Mouse (Mus musculus) embryonic fibroblast, embryonic 13.5 days (primary cell): Measurements from ENCODE around the gene Olfr1044. TPM values are rescaled to one million over a fixed set of nuclear protein-coding genes. Genes with fewer than 3 reads are reported as not detected.
"Not testable (repeated sequence)": the region's sequence is repeated elsewhere in the genome, so short reads cannot be mapped to it uniquely, and the experiment has no call there.

Experiments used
- H3K27ac ChIP-seq: 2 replicates; pipeline ENCODE4 v1.5.1; 2012; ENCODE audit warnings: low read length, control low read depth, inconsistent platforms; ENCODE audit not compliant: insufficient read depth
- H3K4me1 ChIP-seq: 2 replicates; pipeline ENCODE4 v1.6.1; 2011; ENCODE audit warnings: low read length; ENCODE audit not compliant: control insufficient read depth, insufficient read depth
- H3K4me3 ChIP-seq: 2 replicates; pipeline ENCODE4 v1.5.1; 2011; ENCODE audit warnings: mild to moderate bottlenecking, control low read depth, low read length; ENCODE audit not compliant: insufficient read depth
- CTCF ChIP-seq: IDR thresholded peaks from 2 replicates; pipeline ENCODE4 v1.5.1; 2011; ENCODE audit warnings: mild to moderate bottlenecking, control low read depth, low read length, moderate library complexity, borderline replicate concordance; ENCODE audit not compliant: insufficient read depth
- POLR2A ChIP-seq: IDR thresholded peaks from 2 replicates; pipeline ENCODE4 v1.6.1; 2011; ENCODE audit warnings: low read depth, mild to moderate bottlenecking, control low read depth, low read length, moderate library complexity
- polyA plus RNA-seq: library from polyadenylated mRNA; stranded (reverse); fragments of >200 nt; gene quantifications from 2 replicates; pipeline ENCODE4 v1.2.4, GENCODE M21; 2011; ENCODE audit warnings: low read depth; ENCODE audit not compliant: missing spikeins, insufficient read length

The Olfr1044 gene
- polyA plus RNA-seq = not detected in 2 replicates

- H3K27ac ChIP-seq = no peak within 1 kb of the TSS
- no peak within 1 kb of the TSS for H3K4me3 ChIP-seq
- no peaks in the 10 kb centered on the region for H3K4me1 ChIP-seq
- TF ChIP-seq CTCF (no peak), POLR2A (no peak)
Measured at GRCm38 (mm10) chr2:86177720-86178119, at the start of gene Olfr1044. Gene Olfr1044 (minus strand): TSS chr2:86177820.

GRCm38 (mm10) chr2:86219214-86219613 is 41.6 kb upstream of the Olfr1044 start, which contains the start of gene Olfr1046:
Gene Olfr1046 (minus strand): TSS chr2:86219314.
- TF ChIP-seq CTCF (no peak), POLR2A (no peak)
- no peak within 1 kb of the TSS for H3K27ac ChIP-seq
- H3K4me1 ChIP-seq = no peaks in the 10 kb centered on the region
- no peak within 1 kb of the TSS for H3K4me3 ChIP-seq

DNA sequence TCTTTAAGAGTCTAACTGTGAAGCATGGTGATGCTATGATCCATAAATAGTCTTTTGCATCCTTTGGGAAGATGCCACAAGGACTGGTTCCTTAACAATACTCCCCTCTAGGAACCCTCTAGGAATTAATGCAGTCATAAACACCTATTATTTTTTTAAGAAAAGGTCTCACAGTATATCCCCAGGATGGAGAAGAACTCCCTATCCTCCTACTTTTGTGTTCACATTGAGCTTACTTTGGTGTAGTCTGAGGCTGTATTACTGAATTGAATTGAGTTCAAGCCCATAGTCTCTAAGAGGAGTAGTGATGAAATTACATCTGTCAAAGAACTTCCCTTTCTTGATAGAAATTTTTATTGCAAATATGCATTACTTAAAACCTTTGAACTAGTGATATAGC is 25.3 kb upstream of the Olfr1044 start, which contains the start of gene Olfr1045:
Gene Olfr1045 (minus strand): TSS at position 101 of the 400 bp plus-strand sequence.
- Histone ChIP-seq H3K27ac (no peak within 1 kb of the TSS), H3K4me3 (no peak within 1 kb of the TSS), H3K4me1 (no peaks in the 10 kb centered on the region)
- TF ChIP-seq POLR2A (no peak), CTCF (no peak)

GRCm38 (mm10) chr2:86195863-86196262 is 18.2 kb upstream of the Olfr1044 start:
- H3K27ac ChIP-seq = no peak overlapping the region
- H3K4me3 ChIP-seq = no peak overlapping the region
- TF ChIP-seq CTCF = no peak
- TF ChIP-seq POLR2A = no peak
- H3K4me1 ChIP-seq = no peaks in the 10 kb centered on the region

GRCm38 (mm10) chr2:86185583-86185982 is 8.0 kb upstream of the Olfr1044 start, which contains the start of gene Olfr52:
Gene Olfr52 (minus strand): TSS chr2:86185683.
- TF ChIP-seq CTCF (no peak), POLR2A (no peak)
- no peak within 1 kb of the TSS for H3K4me3 ChIP-seq
- H3K4me1 ChIP-seq = no peaks in the 10 kb centered on the region
- H3K27ac ChIP-seq = no peak within 1 kb of the TSS

DNA sequence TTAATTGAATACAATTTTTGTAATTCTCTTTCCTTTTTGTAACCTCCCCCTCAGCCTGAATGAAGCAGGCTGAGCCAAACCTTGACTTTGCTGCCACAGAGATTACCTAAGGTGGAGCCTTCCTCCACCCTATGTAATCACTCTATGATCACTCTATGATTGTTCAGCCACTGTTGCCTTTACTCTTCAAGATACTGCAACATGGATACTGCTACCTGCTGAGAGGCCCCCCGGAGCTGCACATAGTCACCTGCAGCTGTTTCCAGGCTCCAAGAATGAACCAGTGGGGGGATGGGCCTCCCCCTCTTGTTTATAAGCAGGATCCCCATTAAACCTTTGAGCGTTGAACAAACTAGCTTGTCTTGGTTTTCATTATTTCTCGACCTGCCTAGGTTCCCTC is 2.3 kb upstream of the Olfr1044 start:
- no peak overlapping the region for H3K4me3 ChIP-seq
- H3K27ac ChIP-seq = no peak overlapping the region
- no peaks in the 10 kb centered on the region for H3K4me1 ChIP-seq
- TF ChIP-seq CTCF = no peak
- TF ChIP-seq POLR2A = no peak

DNA sequence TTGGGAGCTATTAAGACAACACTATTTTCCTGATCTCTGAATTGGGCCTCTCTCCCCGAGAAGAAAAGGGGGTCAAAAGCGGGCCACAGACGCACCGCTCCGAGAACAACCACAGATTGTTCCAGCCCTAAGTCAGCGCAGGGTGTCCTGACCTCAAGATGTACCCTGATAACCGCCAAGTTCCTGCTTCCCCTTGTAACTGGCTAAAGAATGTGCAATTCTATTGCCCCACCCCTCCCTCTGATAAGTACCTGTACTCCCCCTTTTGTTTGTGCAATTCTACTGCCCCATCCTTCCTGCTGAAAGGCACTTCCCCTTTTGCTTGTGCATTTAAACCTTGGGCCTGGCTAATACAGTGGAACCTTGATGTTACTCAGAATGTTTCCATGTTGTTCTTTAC is 2.2 kb downstream of the Olfr1044 start:
- H3K4me3 ChIP-seq, H3K27ac ChIP-seq: not testable (repeated sequence)

GRCm38 (mm10) chr2:86167422-86167821 is 10.2 kb downstream of the Olfr1044 start, which contains the start of gene Olfr1043:
Gene Olfr1043 (minus strand): TSS chr2:86167522.
- Histone ChIP-seq H3K4me3 (no peak within 1 kb of the TSS), H3K27ac (no peak within 1 kb of the TSS), H3K4me1 (no peaks in the 10 kb centered on the region)
- TF ChIP-seq CTCF (no peak), POLR2A (no peak)

More for the DNA sequence above, 2.2 kb downstream of the Olfr1044 start:
- H3K4me1 ChIP-seq = not testable (repeated sequence)

DNA sequence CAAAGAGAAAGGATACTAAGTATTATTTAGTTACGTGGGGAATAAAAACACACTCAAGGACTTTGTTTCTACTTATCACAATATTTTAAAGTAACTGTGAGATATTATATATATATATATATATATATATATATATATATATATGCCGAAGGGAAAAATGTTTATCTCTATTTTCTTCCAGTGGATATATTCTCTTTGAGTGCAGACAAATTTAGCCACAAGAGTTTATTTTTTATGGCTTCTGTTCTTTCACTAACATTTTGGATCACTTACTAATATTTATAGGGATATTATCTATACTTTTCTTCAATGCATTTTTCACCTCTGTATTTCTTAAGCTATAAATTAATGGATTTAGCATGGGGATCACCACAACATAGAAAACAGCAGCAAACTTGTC is 15.9 kb downstream of the Olfr1044 start, which contains the start of gene Olfr1042:
Gene Olfr1042 (minus strand): TSS at position 101 of the 400 bp plus-strand sequence.
- H3K4me1 ChIP-seq = no peaks in the 10 kb centered on the region

GRCm38 (mm10) chr2:86146632-86147031 is 31.0 kb downstream of the Olfr1044 start, which contains the start of gene Olfr1040:
Gene Olfr1040 (minus strand): TSS chr2:86146732.
- Histone ChIP-seq H3K27ac (no peak within 1 kb of the TSS), H3K4me3 (no peak within 1 kb of the TSS), H3K4me1 (no peaks in the 10 kb centered on the region)
- TF ChIP-seq POLR2A (no peak), CTCF (no peak)

More for the DNA sequence above, 15.9 kb downstream of the Olfr1044 start, which contains the start of gene Olfr1042:
- Histone ChIP-seq H3K4me3 (no peak within 1 kb of the TSS), H3K27ac (no peak within 1 kb of the TSS)
- TF ChIP-seq POLR2A (no peak), CTCF (no peak)
